Mouse (Mus musculus): ENCODE data around the gene Diras1. TPM values are rescaled to one million over a fixed set of nuclear protein-coding genes. Genes with fewer than 3 reads are reported as not detected.

Gene Diras1
- total RNA-seq, 2 experiments from 2014 or later: 0.07 TPM; not detected in 1

GRCm38 (mm10) chr10:80973722-80974121, 51.7 kb downstream of the Diras1 start:
- DNase-seq (ENCODE audit: low spot score): no peak

GRCm38 (mm10) chr10:80972071-80972987, 53.1 kb downstream of the Diras1 start:
- no peak for DNase-seq (ENCODE audit: low spot score)

GRCm38 (mm10) chr10:80971533-80971932, 53.9 kb downstream of the Diras1 start:
- DNase-seq (ENCODE audit: low spot score): no peak

GRCm38 (mm10) chr10:80970159-80970558, 55.3 kb downstream of the Diras1 start:
- no peak for DNase-seq (ENCODE audit: low spot score)

Other genes with a start within 250 kb of the Diras1 start
- gene Sf3a2, start 227.5 kb downstream of the Diras1 start, total RNA-seq (2021): 10 to 100 TPM; 27.3 to 27.6 TPM
- gene Plekhj1, start 227.0 kb downstream of the Diras1 start, total RNA-seq (2021): 10 to 100 TPM; 24.3 to 25.8 TPM
- gene Amh, start 220.4 kb downstream of the Diras1 start, total RNA-seq (2021): under 1 TPM; 0.31 to 0.32 TPM
- gene Jsrp1, start 212.2 kb downstream of the Diras1 start, total RNA-seq (2021): 100 to 1,000 TPM; 448 to 461 TPM
- gene Oaz1, start 199.0 kb downstream of the Diras1 start, total RNA-seq (2021): 100 to 1,000 TPM; 698 to 770 TPM
- 10 to 100 TPM in 1 of 2 experiments, 1 to 10 TPM in 1; 8.3 to 12.6 TPM for gene Lingo3, start 181.6 kb downstream of the Diras1 start, total RNA-seq (2021)
- 10 to 100 TPM; 12.6 to 14.7 TPM for gene Lsm7, start 170.5 kb downstream of the Diras1 start, total RNA-seq (2021)
- 10 to 100 TPM; 12.4 to 12.6 TPM for gene Sppl2b, start 170.4 kb downstream of the Diras1 start, total RNA-seq (2021)
- not detected for gene Tmprss9, start 153.8 kb downstream of the Diras1 start, total RNA-seq (2021)
- 100 to 1,000 TPM; 109 to 127 TPM for gene Timm13, start 124.7 kb downstream of the Diras1 start, total RNA-seq (2021)
- 1 to 10 TPM; 2.7 to 3.2 TPM for gene Lmnb2, start 107.4 kb downstream of the Diras1 start, total RNA-seq (2021)
- 10 to 100 TPM; 17.3 to 25.0 TPM for gene Gadd45b, start 95.6 kb downstream of the Diras1 start, total RNA-seq (2021)
- gene Gng7, start 10.7 kb downstream of the Diras1 start, total RNA-seq (2021): 1 to 10 TPM; 2.3 to 2.5 TPM
- 10 to 100 TPM; 13.7 TPM for gene Slc39a3, start 11.8 kb upstream of the Diras1 start, total RNA-seq (2021)
- 100 to 1,000 TPM; 101 to 103 TPM for gene Sgta, start 34.5 kb upstream of the Diras1 start, total RNA-seq (2021)
- gene Thop1, start 44.4 kb upstream of the Diras1 start, total RNA-seq (2021): 10 to 100 TPM; 21.1 to 26.0 TPM
- under 1 TPM in 1 of 2 experiments, not detected in 1; 0.09 TPM for gene Creb3l3, start 73.2 kb upstream of the Diras1 start, total RNA-seq (2021)
- 100 to 1,000 TPM; 173 to 189 TPM for gene Map2k2, start 80.3 kb upstream of the Diras1 start, total RNA-seq (2021)
- 10 to 100 TPM; 22.1 to 24.5 TPM for gene Zbtb7a, start 109.6 kb upstream of the Diras1 start, total RNA-seq (2021)
- gene Pias4, start 142.3 kb upstream of the Diras1 start, total RNA-seq (2021): 10 to 100 TPM; 15.3 to 17.1 TPM
- gene Eef2, start 151.0 kb upstream of the Diras1 start, total RNA-seq (2021): 1,000 to 10,000 TPM; 1,320 to 1,335 TPM
- 10 to 100 TPM; 25.5 to 28.4 TPM for gene Dapk3, start 157.3 kb upstream of the Diras1 start, total RNA-seq (2021)
- not detected for gene 4930442H23Rik, start 158.2 kb upstream of the Diras1 start, total RNA-seq (2021)
- gene Nmrk2, start 176.4 kb upstream of the Diras1 start, total RNA-seq (2021): 100 to 1,000 TPM in 1 of 2 experiments, 10 to 100 TPM in 1; 59.9 to 118 TPM
- gene Atcay, start 205.2 kb upstream of the Diras1 start, total RNA-seq (2021): not detected
- gene Zfr2, start 207.5 kb upstream of the Diras1 start, total RNA-seq (2021): 1 to 10 TPM; 1.9 to 2.7 TPM
- not detected for gene Matk, start 227.3 kb upstream of the Diras1 start, total RNA-seq (2021)
- gene Mrpl54, start 241.3 kb upstream of the Diras1 start, total RNA-seq (2021): 100 to 1,000 TPM; 106 to 116 TPM
- 100 to 1,000 TPM; 102 to 105 TPM for gene Apba3, start 241.3 kb upstream of the Diras1 start, total RNA-seq (2021)